Mouse (Mus musculus): Measurements from ENCODE around the gene Col4a3.

GRCm38 (mm10) chr1:82544419-82545185 lies 42.1 kb upstream of the Col4a3 start:
- TF ChIP-seq CTCF (IDR thresholded peaks at IDR 0.05; ENCODE audit: low read depth, low read length) (no peak), POLR2A (IDR thresholded peaks at IDR 0.05; ENCODE audit: insufficient read depth, low read length) (no peak)
